Mouse (Mus musculus): ENCODE results near the gene Hsf4. TPM values are rescaled to one million over a fixed set of nuclear protein-coding genes. Genes with fewer than 3 reads are reported as not detected.
A peak's percentile ranks its signal among the peaks of the same experiment; 100 is the strongest.
"Not testable (repeated sequence)": the region's sequence is repeated elsewhere in the genome, so short reads cannot be mapped to it uniquely, and the experiment has no call there.

Hsf4 gene
- polyA plus RNA-seq (2016; fragmentation: Nextera tagmentation; extraction: Ambion mirVana) = 0.13 and 0.18 TPM in 2 replicates

- H3K27ac ChIP-seq = no peak within 1 kb of the TSS
- peak within 1 kb of the TSS; percentile 57 for H3K9ac ChIP-seq (replicated peaks)
- WGBS = under 1% methylated on average over 42 of the region's 42 CpGs
- no peaks in the 10 kb centered on the region for H3K36me3 ChIP-seq
- no peak for ATAC-seq (ENCODE audit: insufficient number of reproducible peaks, insufficient read depth, low FRiP score, low TSS enrichment, low read depth)
- peak within 1 kb of the TSS; percentile 86 for H3K4me2 ChIP-seq
- H3K27me3 ChIP-seq = peaks cover 99% of the 10 kb centered on the region
- peak within 1 kb of the TSS; percentile 51 for H3K4me3 ChIP-seq (replicated peaks)
- H3K9me3 ChIP-seq = peaks cover 6% of the 10 kb centered on the region; the same call in 1 of the 2 replicates
- peaks cover 40% of the 10 kb centered on the region for H3K4me1 ChIP-seq (replicated peaks)
Measured at GRCm38 (mm10) chr8:105269461-105269947, at the start of gene Hsf4. Gene Hsf4 (plus strand): TSS chr8:105269801.

DNA sequence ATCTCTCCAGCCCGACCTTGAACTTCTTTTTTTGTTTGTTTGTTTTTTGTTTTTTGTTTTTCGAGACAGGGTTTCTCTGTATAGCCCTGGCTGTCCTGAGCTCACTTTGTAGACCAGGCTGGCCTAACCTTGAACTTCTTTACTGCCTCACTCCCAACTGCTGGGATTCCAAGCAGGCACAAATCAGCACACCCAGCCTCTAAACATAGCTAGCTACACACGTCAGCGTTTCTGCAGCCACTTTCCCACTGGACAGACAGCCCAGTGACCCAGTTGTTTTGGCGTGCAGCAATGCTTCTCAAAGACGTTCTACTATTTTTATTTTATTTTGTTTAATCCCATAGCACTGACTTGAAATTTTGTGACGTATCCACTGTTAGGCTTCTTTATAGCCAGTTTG, 45.8 kb upstream of the Hsf4 start:
- WGBS = 70% methylated on average over 7 of the region's 7 CpGs
- Histone ChIP-seq H3K27ac (no peak overlapping the region), H3K27me3 (no peaks in the 10 kb centered on the region), H3K4me2 (peak overlapping the region; percentile 85; the same call in 1 of the 2 replicates), H3K4me1 (replicated peaks) (peaks cover 18% of the 10 kb centered on the region), H3K36me3 (no peaks in the 10 kb centered on the region), H3K9ac (replicated peaks) (no peak overlapping the region), H3K4me3 (replicated peaks) (no peak overlapping the region), H3K9me3 (no peaks in the 10 kb centered on the region)
- ATAC-seq (ENCODE audit: insufficient number of reproducible peaks, insufficient read depth, low FRiP score, low TSS enrichment, low read depth) = no peak

DNA sequence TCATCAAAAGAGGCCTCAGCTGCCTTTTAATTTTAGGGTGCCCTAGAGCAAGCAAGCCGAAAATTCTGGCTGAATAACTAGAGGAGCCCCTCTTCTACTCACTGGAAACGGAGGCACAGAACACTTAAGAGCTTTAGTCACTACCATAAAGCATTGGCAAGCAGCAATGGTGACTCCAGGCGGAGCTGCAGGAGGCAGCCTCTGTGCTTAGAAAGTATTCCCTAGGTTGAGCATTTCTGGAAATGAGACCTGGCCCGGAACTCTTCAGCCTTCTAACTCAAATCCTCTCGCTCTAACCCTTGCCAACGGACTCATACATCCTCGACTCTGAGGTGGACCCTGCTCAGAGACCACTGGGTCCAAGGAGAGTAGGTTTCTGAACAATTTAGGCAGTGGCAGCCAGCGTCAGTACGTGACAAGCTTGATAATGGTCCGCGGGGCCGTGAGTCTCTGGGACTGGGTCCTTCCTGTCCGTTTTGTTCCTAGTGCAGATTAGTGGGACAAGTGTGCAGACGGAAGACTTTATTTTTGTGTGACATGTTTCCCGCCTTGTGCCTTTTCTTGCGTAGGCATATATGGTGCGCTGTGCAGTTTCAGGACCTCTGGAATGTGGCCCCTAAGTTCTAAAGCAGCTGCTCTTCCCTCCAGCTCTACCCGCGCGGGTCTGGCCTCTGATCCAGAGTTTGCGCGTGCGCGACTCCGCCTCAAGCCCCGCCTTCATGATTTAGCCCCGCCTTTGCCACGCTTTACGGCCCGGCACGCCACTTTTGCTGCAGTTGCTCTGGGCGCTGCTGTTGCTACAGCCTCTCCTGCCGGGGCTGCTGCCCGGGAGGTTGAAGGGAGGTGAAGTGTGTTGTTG, 45.0 kb upstream of the Hsf4 start, which contains the start of gene D230025D16Rik:
TSS of gene D230025D16Rik (plus strand) at position 733 of the 859 bp plus-strand sequence.
- H3K36me3 ChIP-seq = no peaks in the 10 kb centered on the region
- ATAC-seq (ENCODE audit: insufficient number of reproducible peaks, insufficient read depth, low FRiP score, low TSS enrichment, low read depth) = peak; percentile 96
- H3K4me2 ChIP-seq = peak within 1 kb of the TSS; percentile 85
- H3K27me3 ChIP-seq = no peaks in the 10 kb centered on the region
- H3K27ac ChIP-seq = peak within 1 kb of the TSS; percentile 91
- H3K9ac ChIP-seq (replicated peaks) = peak within 1 kb of the TSS; percentile 87
- no peaks in the 10 kb centered on the region for H3K9me3 ChIP-seq
- peak within 1 kb of the TSS; percentile 95 for H3K4me3 ChIP-seq (replicated peaks)
- peaks cover 18% of the 10 kb centered on the region for H3K4me1 ChIP-seq (replicated peaks)
- 2% methylated on average over 34 of the region's 34 CpGs for WGBS

DNA sequence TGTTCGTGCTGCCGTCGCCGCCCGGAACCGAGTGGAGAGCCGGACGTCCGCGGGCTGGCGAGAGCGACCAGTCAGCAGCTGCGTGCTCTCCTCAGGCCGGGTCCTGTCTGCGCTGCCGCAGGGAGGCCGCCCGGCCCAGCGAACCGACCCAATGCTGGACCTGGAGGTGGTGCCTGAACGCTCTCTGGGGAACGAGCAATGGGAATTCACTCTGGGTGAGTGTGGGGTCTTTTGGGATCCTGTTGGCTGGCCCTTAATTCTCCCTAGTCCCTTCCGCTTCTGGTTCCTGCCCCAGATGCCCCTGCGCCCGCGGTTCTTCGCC, 44.4 kb upstream of the Hsf4 start:
- peak overlapping the region; percentile 85 for H3K4me2 ChIP-seq
- no peaks in the 10 kb centered on the region for H3K27me3 ChIP-seq
- ATAC-seq (ENCODE audit: insufficient number of reproducible peaks, insufficient read depth, low FRiP score, low TSS enrichment, low read depth) = no peak; the same call in 1 of the 2 replicates
- WGBS = under 1% methylated on average over 27 of the region's 27 CpGs
- H3K9me3 ChIP-seq = no peaks in the 10 kb centered on the region
- H3K9ac ChIP-seq (replicated peaks) = peak overlapping the region; percentile 87
- H3K27ac ChIP-seq = peak overlapping the region; percentile 91; the same call in 1 of the 2 replicates
- H3K4me3 ChIP-seq (replicated peaks) = peak overlapping the region; percentile 95
- peaks cover 18% of the 10 kb centered on the region for H3K4me1 ChIP-seq (replicated peaks)
- no peaks in the 10 kb centered on the region for H3K36me3 ChIP-seq

GRCm38 (mm10) chr8:105225917-105226316, 43.7 kb upstream of the Hsf4 start:
- no peaks in the 10 kb centered on the region for H3K9me3 ChIP-seq
- ATAC-seq (ENCODE audit: insufficient number of reproducible peaks, insufficient read depth, low FRiP score, low TSS enrichment, low read depth) = no peak
- H3K4me2 ChIP-seq = peak overlapping the region; percentile 85
- H3K4me3 ChIP-seq (replicated peaks) = peak overlapping the region; percentile 95
- H3K4me1 ChIP-seq (replicated peaks) = peaks cover 18% of the 10 kb centered on the region
- peak overlapping the region; percentile 87 for H3K9ac ChIP-seq (replicated peaks)
- 25% methylated on average over 6 of the region's 6 CpGs for WGBS
- no peaks in the 10 kb centered on the region for H3K36me3 ChIP-seq
- no peak overlapping the region for H3K27ac ChIP-seq
- H3K27me3 ChIP-seq = no peaks in the 10 kb centered on the region

- WGBS = 90% methylated on average over 12 of the region's 12 CpGs
- no peak overlapping the region for H3K4me2 ChIP-seq
- H3K9ac ChIP-seq (replicated peaks) = no peak overlapping the region
- ATAC-seq (ENCODE audit: insufficient number of reproducible peaks, insufficient read depth, low FRiP score, low TSS enrichment, low read depth) = no peak
- no peak overlapping the region for H3K27ac ChIP-seq
- no peaks in the 10 kb centered on the region for H3K27me3 ChIP-seq
- no peaks in the 10 kb centered on the region for H3K4me1 ChIP-seq (replicated peaks)
- H3K36me3 ChIP-seq = peaks cover 32% of the 10 kb centered on the region
- H3K4me3 ChIP-seq (replicated peaks) = no peak overlapping the region
- no peaks in the 10 kb centered on the region for H3K9me3 ChIP-seq
Measured at GRCm38 (mm10) chr8:105231503-105232320, 37.9 kb upstream of the Hsf4 start.

DNA sequence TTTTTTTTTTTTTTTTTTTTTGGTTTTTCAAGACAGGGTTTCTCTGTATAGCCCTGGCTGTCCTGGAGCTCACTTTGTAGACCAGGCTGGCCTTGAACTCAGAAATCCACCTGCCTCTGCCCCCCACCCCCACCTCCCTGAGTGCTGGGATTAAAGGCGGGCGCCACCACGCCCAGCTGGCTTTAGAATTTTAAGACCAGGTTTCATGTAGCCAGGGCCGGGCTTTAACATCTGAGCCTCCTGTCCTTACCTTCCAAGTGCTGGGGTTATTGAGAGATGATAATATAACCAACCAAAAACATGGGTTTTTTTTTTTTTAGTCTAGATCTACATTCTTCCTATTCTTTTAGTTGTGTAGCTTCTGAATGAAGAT, 37.3 kb upstream of the Hsf4 start:
- H3K4me2 ChIP-seq; H3K4me3 ChIP-seq (replicated peaks); H3K9me3 ChIP-seq; H3K27me3 ChIP-seq; H3K27ac ChIP-seq; ATAC-seq (ENCODE audit: insufficient number of reproducible peaks, insufficient read depth, low FRiP score, low TSS enrichment, low read depth); H3K4me1 ChIP-seq (replicated peaks); H3K9ac ChIP-seq (replicated peaks): not testable (repeated sequence)
- WGBS = 87% methylated on average over 4 of the region's 4 CpGs
- peaks cover 33% of the 10 kb centered on the region for H3K36me3 ChIP-seq

GRCm38 (mm10) chr8:105233126-105233935, 36.3 kb upstream of the Hsf4 start:
- Histone ChIP-seq H3K27me3 (no peaks in the 10 kb centered on the region), H3K27ac (no peak overlapping the region), H3K36me3 (peaks cover 39% of the 10 kb centered on the region), H3K9ac (replicated peaks) (no peak overlapping the region), H3K4me3 (replicated peaks) (no peak overlapping the region), H3K4me2 (no peak overlapping the region), H3K4me1 (replicated peaks) (no peaks in the 10 kb centered on the region), H3K9me3 (no peaks in the 10 kb centered on the region)
- ATAC-seq (ENCODE audit: insufficient number of reproducible peaks, insufficient read depth, low FRiP score, low TSS enrichment, low read depth) = no peak
- 53% methylated on average over 1 of the region's 1 CpGs for WGBS

DNA sequence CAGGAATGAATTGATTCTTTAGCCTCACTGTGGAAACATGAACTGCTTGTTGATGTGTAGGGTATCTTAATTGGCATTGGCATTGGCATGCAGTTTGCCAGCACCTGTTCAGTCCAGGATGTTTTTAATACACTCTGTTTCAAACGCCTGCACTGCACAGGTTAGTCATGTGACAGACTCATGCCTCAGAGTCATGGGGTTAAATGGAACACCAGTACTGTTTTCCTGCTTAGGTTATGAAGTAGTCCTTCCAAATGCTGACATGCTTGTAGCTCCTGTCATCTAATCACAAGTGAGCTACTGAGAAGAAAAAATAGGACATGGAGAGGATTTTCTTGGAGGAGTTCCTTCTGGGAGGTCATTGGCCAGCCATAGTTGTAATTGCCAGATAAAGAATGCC, 34.4 kb upstream of the Hsf4 start:
- Histone ChIP-seq H3K27ac (no peak overlapping the region), H3K4me1 (replicated peaks) (no peaks in the 10 kb centered on the region), H3K9me3 (no peaks in the 10 kb centered on the region), H3K9ac (replicated peaks) (no peak overlapping the region), H3K4me3 (replicated peaks) (no peak overlapping the region), H3K36me3 (peaks cover 57% of the 10 kb centered on the region), H3K4me2 (no peak overlapping the region), H3K27me3 (no peaks in the 10 kb centered on the region)
- 70% methylated on average over 1 of the region's 1 CpGs for WGBS
- ATAC-seq (ENCODE audit: insufficient number of reproducible peaks, insufficient read depth, low FRiP score, low TSS enrichment, low read depth) = no peak

GRCm38 (mm10) chr8:105237442-105238142, 32.0 kb upstream of the Hsf4 start:
- Histone ChIP-seq H3K4me3 (replicated peaks) (no peak overlapping the region), H3K27me3 (no peaks in the 10 kb centered on the region), H3K27ac (no peak overlapping the region), H3K4me2 (no peak overlapping the region), H3K4me1 (replicated peaks) (no peaks in the 10 kb centered on the region), H3K9ac (replicated peaks) (no peak overlapping the region), H3K9me3 (no peaks in the 10 kb centered on the region), H3K36me3 (peaks cover 72% of the 10 kb centered on the region)
- no peak for ATAC-seq (ENCODE audit: insufficient number of reproducible peaks, insufficient read depth, low FRiP score, low TSS enrichment, low read depth)
- WGBS = 93% methylated on average over 14 of the region's 14 CpGs

Measured in limb, embryonic 12.5 days (tissue).